Mouse (Mus musculus) thymus, postnatal 25 days (tissue): ENCODE data around the gene Agbl3.
A peak's percentile ranks its signal among the peaks of the same experiment; 100 is the strongest.

Experiments used
- DNase-seq: peaks from one replicate; pipeline ENCODE4 v3.0.0; 2022

The Agbl3 gene

GRCm38 (mm10) chr6:34805582-34805981 lies 25.4 kb downstream of the Agbl3 start:
- no peak for DNase-seq

GRCm38 (mm10) chr6:34810651-34811050 lies 30.4 kb downstream of the Agbl3 start:
- no peak for DNase-seq

- DNase-seq, result no peak
Measured at GRCm38 (mm10) chr6:34824406-34824805, 44.2 kb downstream of the Agbl3 start.

GRCm38 (mm10) chr6:34832352-34832751 lies 52.1 kb downstream of the Agbl3 start:
- no peak for DNase-seq

GRCm38 (mm10) chr6:34861546-34862053 lies 81.4 kb downstream of the Agbl3 start:
- DNase-seq, result peak; percentile 34

- DNase-seq, result peak; percentile 56
Measured at GRCm38 (mm10) chr6:34862381-34862780, 82.1 kb downstream of the Agbl3 start.

- DNase-seq, result peak; percentile 69
Measured at GRCm38 (mm10) chr6:34862791-34863403, 82.7 kb downstream of the Agbl3 start, which contains the start of gene Tmem140. Tmem140 (plus strand) TSS chr6:34863146.

GRCm38 (mm10) chr6:34863786-34864514 lies 83.7 kb downstream of the Agbl3 start:
- no peak for DNase-seq

- DNase-seq, result no peak
Measured at GRCm38 (mm10) chr6:34865213-34865612, 85.0 kb downstream of the Agbl3 start.

GRCm38 (mm10) chr6:34865711-34866593 lies 85.7 kb downstream of the Agbl3 start:
- no peak for DNase-seq

GRCm38 (mm10) chr6:34866786-34867185 lies 86.6 kb downstream of the Agbl3 start:
- DNase-seq, result no peak

- DNase-seq, result no peak
Measured at GRCm38 (mm10) chr6:34867301-34867994, 87.2 kb downstream of the Agbl3 start.

GRCm38 (mm10) chr6:34867995-34868350 lies 87.7 kb downstream of the Agbl3 start:
- DNase-seq, result no peak

- no peak for DNase-seq
Measured at GRCm38 (mm10) chr6:34868507-34869217, 88.4 kb downstream of the Agbl3 start.

- DNase-seq, result peak; percentile 64
Measured at GRCm38 (mm10) chr6:34869225-34869915, 89.1 kb downstream of the Agbl3 start.

- no peak for DNase-seq
Measured at GRCm38 (mm10) chr6:34870136-34870535, 89.9 kb downstream of the Agbl3 start.

GRCm38 (mm10) chr6:34870724-34871123 lies 90.5 kb downstream of the Agbl3 start:
- DNase-seq, result no peak

- no peak for DNase-seq
Measured at GRCm38 (mm10) chr6:34871929-34872328, 91.7 kb downstream of the Agbl3 start.

GRCm38 (mm10) chr6:34872871-34873270 lies 92.6 kb downstream of the Agbl3 start:
- DNase-seq, result no peak

- peak; percentile 19 for DNase-seq
Measured at GRCm38 (mm10) chr6:34874101-34874921, 94.1 kb downstream of the Agbl3 start.
